Mouse (Mus musculus): ENCODE data around the gene Acox3. TPM values are rescaled to one million over a fixed set of nuclear protein-coding genes. Genes with fewer than 3 reads are reported as not detected.

Acox3 gene
- polyA plus RNA-seq, 1 experiment from 2014 or later: 16.1 TPM

GRCm38 (mm10) chr5:35551855-35552837 lies 30.7 kb upstream of the Acox3 start:
- Histone ChIP-seq H3K36me3 (ENCODE audit: control insufficient read depth, insufficient read depth, low read length) (peaks cover 5% of the 10 kb centered on the region; the same call in 1 of the 2 replicates), H3K4me2 (ENCODE audit: low read depth, low read length) (no peak overlapping the region), H3K27me3 (replicated peaks; ENCODE audit: control insufficient read depth, insufficient read depth, low read length) (no peaks in the 10 kb centered on the region), H3K27ac (ENCODE audit: low read length) (0 out of 2 replicates have a peak overlapping the region, but pooled peaks have one; percentile 2), H3K4me1 (ENCODE audit: control insufficient read depth, insufficient read depth, low read length) (peaks cover 11% of the 10 kb centered on the region), H3K9me3 (ENCODE audit: control insufficient read depth, low read length) (no peaks in the 10 kb centered on the region), H3K4me3 (ENCODE audit: low read length) (no peak overlapping the region), H3K9ac (ENCODE audit: low read depth, low read length) (0 out of 2 replicates have a peak overlapping the region, but pooled peaks have one; percentile 15)
- 43% methylated on average over 7 of the region's 7 CpGs for WGBS
- peak; percentile 71 for ATAC-seq

GRCm38 (mm10) chr5:35552838-35553539 lies 29.9 kb upstream of the Acox3 start:
- no peak overlapping the region for H3K4me3 ChIP-seq (ENCODE audit: low read length)
- no peak overlapping the region for H3K27ac ChIP-seq (ENCODE audit: low read length)
- H3K27me3 ChIP-seq (replicated peaks; ENCODE audit: control insufficient read depth, insufficient read depth, low read length): no peaks in the 10 kb centered on the region
- no peaks in the 10 kb centered on the region for H3K9me3 ChIP-seq (ENCODE audit: control insufficient read depth, low read length)
- peaks cover 8% of the 10 kb centered on the region; the same call in 1 of the 2 replicates for H3K36me3 ChIP-seq (ENCODE audit: control insufficient read depth, insufficient read depth, low read length)
- H3K4me1 ChIP-seq (ENCODE audit: control insufficient read depth, insufficient read depth, low read length): peaks cover 11% of the 10 kb centered on the region
- H3K9ac ChIP-seq (ENCODE audit: low read depth, low read length): 0 out of 2 replicates have a peak overlapping the region, but pooled peaks have one; percentile 15
- 85% methylated on average over 4 of the region's 4 CpGs for WGBS
- H3K4me2 ChIP-seq (ENCODE audit: low read depth, low read length): no peak overlapping the region
- ATAC-seq: peak; percentile 33; the same call in 1 of the 2 replicates

GRCm38 (mm10) chr5:35556393-35556792 lies 26.4 kb upstream of the Acox3 start:
- Histone ChIP-seq H3K27ac (ENCODE audit: low read length) (no peak overlapping the region), H3K4me1 (ENCODE audit: control insufficient read depth, insufficient read depth, low read length) (peaks cover 13% of the 10 kb centered on the region), H3K27me3 (replicated peaks; ENCODE audit: control insufficient read depth, insufficient read depth, low read length) (no peaks in the 10 kb centered on the region), H3K9ac (ENCODE audit: low read depth, low read length) (no peak overlapping the region), H3K4me3 (ENCODE audit: low read length) (no peak overlapping the region), H3K9me3 (ENCODE audit: control insufficient read depth, low read length) (no peaks in the 10 kb centered on the region), H3K4me2 (ENCODE audit: low read depth, low read length) (no peak overlapping the region), H3K36me3 (ENCODE audit: control insufficient read depth, insufficient read depth, low read length) (peaks cover 18% of the 10 kb centered on the region; the same call in 1 of the 2 replicates)
- ATAC-seq: no peak
- WGBS: 88% methylated on average over 7 of the region's 7 CpGs

- H3K4me2 ChIP-seq (ENCODE audit: low read depth, low read length): no peak overlapping the region
- no peak for ATAC-seq
- WGBS: 77% methylated on average over 13 of the region's 13 CpGs
- H3K4me3 ChIP-seq (ENCODE audit: low read length): no peak overlapping the region
- no peaks in the 10 kb centered on the region for H3K9me3 ChIP-seq (ENCODE audit: control insufficient read depth, low read length)
- H3K9ac ChIP-seq (ENCODE audit: low read depth, low read length): no peak overlapping the region
- 0 out of 2 replicates have a peak, but pooled peaks cover 2% of the 10 kb centered on the region for H3K4me1 ChIP-seq (ENCODE audit: control insufficient read depth, insufficient read depth, low read length)
- peaks cover 25% of the 10 kb centered on the region for H3K36me3 ChIP-seq (ENCODE audit: control insufficient read depth, insufficient read depth, low read length)
- H3K27ac ChIP-seq (ENCODE audit: low read length): no peak overlapping the region
- no peaks in the 10 kb centered on the region for H3K27me3 ChIP-seq (replicated peaks; ENCODE audit: control insufficient read depth, insufficient read depth, low read length)
These were observed 24.8 kb upstream of the Acox3 start for GRCm38 (mm10) chr5:35557946-35558621.

GRCm38 (mm10) chr5:35559447-35559846 lies 23.4 kb upstream of the Acox3 start:
- no peak; the same call in 1 of the 2 replicates for ATAC-seq
- no peak overlapping the region for H3K9ac ChIP-seq (ENCODE audit: low read depth, low read length)
- H3K36me3 ChIP-seq (ENCODE audit: control insufficient read depth, insufficient read depth, low read length): peaks cover 36% of the 10 kb centered on the region
- no peak overlapping the region for H3K4me3 ChIP-seq (ENCODE audit: low read length)
- H3K27me3 ChIP-seq (replicated peaks; ENCODE audit: control insufficient read depth, insufficient read depth, low read length): no peaks in the 10 kb centered on the region
- H3K4me1 ChIP-seq (ENCODE audit: control insufficient read depth, insufficient read depth, low read length): 0 out of 2 replicates have a peak, but pooled peaks cover 2% of the 10 kb centered on the region
- H3K9me3 ChIP-seq (ENCODE audit: control insufficient read depth, low read length): no peaks in the 10 kb centered on the region
- no peak overlapping the region; the same call in 1 of the 2 replicates for H3K27ac ChIP-seq (ENCODE audit: low read length)
- WGBS: 87% methylated on average over 8 of the region's 8 CpGs
- H3K4me2 ChIP-seq (ENCODE audit: low read depth, low read length): no peak overlapping the region

- WGBS: 93% methylated on average over 2 of the region's 2 CpGs
- Histone ChIP-seq H3K9ac (ENCODE audit: low read depth, low read length) (no peak overlapping the region), H3K27ac (ENCODE audit: low read length) (no peak overlapping the region), H3K4me3 (ENCODE audit: low read length) (no peak overlapping the region), H3K4me1 (ENCODE audit: control insufficient read depth, insufficient read depth, low read length) (0 out of 2 replicates have a peak, but pooled peaks cover 2% of the 10 kb centered on the region), H3K36me3 (ENCODE audit: control insufficient read depth, insufficient read depth, low read length) (peaks cover 33% of the 10 kb centered on the region), H3K9me3 (ENCODE audit: control insufficient read depth, low read length) (no peaks in the 10 kb centered on the region), H3K27me3 (replicated peaks; ENCODE audit: control insufficient read depth, insufficient read depth, low read length) (no peaks in the 10 kb centered on the region), H3K4me2 (ENCODE audit: low read depth, low read length) (no peak overlapping the region)
- ATAC-seq: no peak
These were observed 20.2 kb upstream of the Acox3 start for GRCm38 (mm10) chr5:35562616-35563015.

- H3K9ac ChIP-seq (ENCODE audit: low read depth, low read length): no peak overlapping the region
- no peaks in the 10 kb centered on the region for H3K9me3 ChIP-seq (ENCODE audit: control insufficient read depth, low read length)
- 0 out of 2 replicates have a peak, but pooled peaks have one; percentile 40 for ATAC-seq
- no peak overlapping the region for H3K4me3 ChIP-seq (ENCODE audit: low read length)
- H3K27ac ChIP-seq (ENCODE audit: low read length): no peak overlapping the region
- 0% methylated on average over 1 of the region's 1 CpGs for whole genome bisulfite sequencing
- H3K36me3 ChIP-seq (ENCODE audit: control insufficient read depth, insufficient read depth, low read length): peaks cover 29% of the 10 kb centered on the region
- H3K4me2 ChIP-seq (ENCODE audit: low read depth, low read length): no peak overlapping the region
- H3K27me3 ChIP-seq (replicated peaks; ENCODE audit: control insufficient read depth, insufficient read depth, low read length): no peaks in the 10 kb centered on the region
- 0 out of 2 replicates have a peak, but pooled peaks cover 2% of the 10 kb centered on the region for H3K4me1 ChIP-seq (ENCODE audit: control insufficient read depth, insufficient read depth, low read length)
These were observed 19.4 kb upstream of the Acox3 start for GRCm38 (mm10) chr5:35563449-35563848.

GRCm38 (mm10) chr5:35565217-35565616 lies 17.6 kb upstream of the Acox3 start:
- peak; percentile 90 for ATAC-seq
- Histone ChIP-seq H3K36me3 (ENCODE audit: control insufficient read depth, insufficient read depth, low read length) (peaks cover 34% of the 10 kb centered on the region), H3K9ac (ENCODE audit: low read depth, low read length) (no peak overlapping the region), H3K27ac (ENCODE audit: low read length) (peak overlapping the region; percentile 45), H3K9me3 (ENCODE audit: control insufficient read depth, low read length) (no peaks in the 10 kb centered on the region), H3K27me3 (replicated peaks; ENCODE audit: control insufficient read depth, insufficient read depth, low read length) (no peaks in the 10 kb centered on the region), H3K4me2 (ENCODE audit: low read depth, low read length) (no peak overlapping the region), H3K4me3 (ENCODE audit: low read length) (no peak overlapping the region), H3K4me1 (ENCODE audit: control insufficient read depth, insufficient read depth, low read length) (no peaks in the 10 kb centered on the region)
- 75% methylated on average over 9 of the region's 9 CpGs for WGBS

All from intestine, embryonic 16.5 days (tissue).